In the genomic region with DNA sequence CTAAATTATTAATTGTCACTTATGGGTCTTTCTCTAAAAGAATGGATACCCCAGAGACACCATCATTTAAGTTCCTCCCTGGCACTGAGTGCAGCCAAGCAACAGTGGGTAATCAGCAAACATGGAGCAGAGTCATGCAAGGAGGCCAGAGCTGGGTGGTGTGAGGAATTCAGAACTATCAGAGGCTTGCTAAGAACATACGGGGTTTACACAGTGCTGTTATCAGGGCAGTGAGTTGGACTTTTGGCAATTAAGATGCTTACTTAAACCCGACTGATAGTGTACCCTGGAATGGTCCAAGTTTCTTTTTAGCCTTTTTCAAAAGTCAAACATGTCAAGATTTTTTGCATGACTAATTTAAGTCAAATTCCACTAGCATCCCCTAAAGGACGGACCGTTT, we compare ENCODE assay signal across 21 mouse cellular contexts.
DNase-seq lines count a peak whose midpoint lies in the region; ATAC-seq lines count a peak whose summit lies in the region.
"Had no signal": no experiment of that assay in that cellular context is flagged by ENCODE, and none has a peak within 500 bp of the region (broad histone marks: within the 10 kb centered on the region; RNA-seq: fewer than 3 reads in every experiment).

No protein-coding gene starts in this region.

- H3K4me2 ChIP-seq in heart, embryonic 12.5 days: no peak overlapping the region
- H3K4me2 ChIP-seq in lung, embryonic 16.5 days (ENCODE audit: low read depth, low read length): no peak overlapping the region
- H3K4me2 ChIP-seq: embryonic facial prominence, embryonic 13.5 days; liver, embryonic 12.5 days had no signal

- no peak overlapping the region for H3K4me3 ChIP-seq in heart, embryonic 12.5 days
- H3K4me3 ChIP-seq in lung, embryonic 16.5 days (ENCODE audit: low read length): no peak overlapping the region
- H3K4me3 ChIP-seq: embryonic facial prominence, embryonic 13.5 days; liver, embryonic 12.5 days had no signal

- no peak overlapping the region for H3K9ac ChIP-seq in heart, embryonic 12.5 days
- no peak overlapping the region for H3K9ac ChIP-seq in lung, embryonic 16.5 days (ENCODE audit: low read length)
- H3K9ac ChIP-seq: embryonic facial prominence, embryonic 13.5 days; liver, embryonic 12.5 days had no signal

- no peaks in the 10 kb centered on the region for H3K27me3 ChIP-seq in heart, embryonic 12.5 days (replicated peaks)
- H3K27me3 ChIP-seq in lung, embryonic 16.5 days (ENCODE audit: control insufficient read depth, insufficient read depth, low read depth, low read length): no peaks in the 10 kb centered on the region
- H3K27me3 ChIP-seq: CH12.LX; embryonic facial prominence, embryonic 13.5 days; liver, embryonic 12.5 days had no signal

- H3K27ac ChIP-seq in heart, embryonic 12.5 days (ENCODE audit: poor library complexity, severe bottlenecking): no peak overlapping the region
- H3K27ac ChIP-seq in lung, embryonic 16.5 days (ENCODE audit: low read length): no peak overlapping the region
- H3K27ac ChIP-seq: embryonic facial prominence, embryonic 13.5 days; kidney, postnatal 0 days; liver, embryonic 12.5 days had no signal

- no peak for ATAC-seq in heart, embryonic 12.5 days (ENCODE audit: insufficient number of reproducible peaks, low FRiP score)
- peak; percentile 36; the same call in 1 of the 2 replicates for ATAC-seq in lung, embryonic 16.5 days (ENCODE audit: low read depth)
- ATAC-seq: forebrain, embryonic 14.5 days; hindbrain, embryonic 16.5 days; liver, embryonic 12.5 days had no signal

- no peaks in the 10 kb centered on the region for H3K36me3 ChIP-seq in heart, embryonic 12.5 days
- no peaks in the 10 kb centered on the region for H3K36me3 ChIP-seq in lung, embryonic 16.5 days (ENCODE audit: control insufficient read depth, insufficient read depth, low read length)
- H3K36me3 ChIP-seq: embryonic facial prominence, embryonic 13.5 days; liver, embryonic 12.5 days had no signal

- DNase-seq in heart, adult 9 months (ENCODE audit: low spot score in 2 of 2): peak; percentile 15 to 20
- DNase-seq in lung, postnatal 10 days: no peak
- DNase-seq in retina, embryonic 14.5 days (ENCODE audit: low spot score): peak; percentile 20
- no peak for DNase-seq in retina, postnatal 1 day
- no peak for DNase-seq in ovary, adult 18-20 months (ENCODE audit: low spot score)
- DNase-seq: adrenal gland, postnatal 14 days; cerebellum, adult 11 months; cerebellum, postnatal 10 days; gastrocnemius, postnatal 10 days; kidney, adult 18-20 months; lung, postnatal 14 days; right cerebral cortex, adult 18-20 months; thymus, adult 2 months had no signal

- 33% methylated on average over 4 of the region's 4 CpGs for WGBS in heart, embryonic 12.5 days
- 24% methylated on average over 4 of the region's 4 CpGs for WGBS in lung, embryonic 16.5 days

- no peaks in the 10 kb centered on the region for H3K9me3 ChIP-seq in heart, embryonic 12.5 days (replicated peaks)
- no peaks in the 10 kb centered on the region for H3K9me3 ChIP-seq in lung, embryonic 16.5 days (ENCODE audit: control insufficient read depth, low read length)
- H3K9me3 ChIP-seq: embryonic facial prominence, embryonic 13.5 days; liver, embryonic 12.5 days had no signal

- peaks cover 22% of the 10 kb centered on the region for H3K4me1 ChIP-seq in heart, embryonic 12.5 days (replicated peaks)
- peaks cover 2% of the 10 kb centered on the region; the same call in 1 of the 2 replicates for H3K4me1 ChIP-seq in lung, embryonic 16.5 days (replicated peaks; ENCODE audit: control insufficient read depth, insufficient read depth, low read length)
- H3K4me1 ChIP-seq: embryonic facial prominence, embryonic 13.5 days had no signal

Comparison
In these comparisons a context has a peak if more than half of its experiments do, and no peak if none do; other contexts are left out.
1. DNase-seq: peak in heart, adult 9 months (2 of 2) and retina, embryonic 14.5 days (single experiment); none in lung, postnatal 10 days (single experiment), retina, postnatal 1 day (single experiment) and ovary, adult 18-20 months (single experiment).